Mouse (Mus musculus) gastrocnemius, adult 2 months (tissue): ENCODE results near the gene Cxcl3. TPM values are rescaled to one million over a fixed set of nuclear protein-coding genes. Genes with fewer than 3 reads are reported as not detected.
A peak's percentile ranks its signal among the peaks of the same experiment; 100 is the strongest.

Experiments used
- DNase-seq: peaks from one replicate; pipeline ENCODE4 v3.0.0; 2022
- H3K27ac ChIP-seq: fragments of 200-600 bp; 2 replicates; pipeline ENCODE4 v1.8.1; 2022; ENCODE audit warnings: mild to moderate bottlenecking
- H3K4me3 ChIP-seq: fragments of 200-600 bp; 2 replicates; pipeline ENCODE4 v1.8.1; 2022; ENCODE audit warnings: mild to moderate bottlenecking, moderate library complexity
- CTCF ChIP-seq: fragments of 200-600 bp; IDR thresholded peaks from 2 replicates; pipeline ENCODE4 v1.8.1; 2022; ENCODE audit warnings: antibody characterized with exemption, mild to moderate bottlenecking, moderate library complexity
- intact Hi-C: fragments of 180-260 bp; cut with DNase I; formaldehyde crosslinking; loops from one replicate; pipeline ENCODE4 v1.15.1; 2025
- long read RNA-seq, 2 experiments: library from polyadenylated mRNA; stranded (forward); transcript quantifications; one replicate each; pipeline ENCODE4 v2.0.0; 2021
- total RNA-seq, 2 experiments: library from RNA; stranded (reverse); gene quantifications; 2 replicates each; pipeline ENCODE4 v1.2.3; 2021

Gene Cxcl3
- not detected for total RNA-seq
- long read RNA-seq, experiment 1: 0 reads
- long read RNA-seq, experiment 2: 0 reads

- Histone ChIP-seq H3K4me3 (peak within 1 kb of the TSS; percentile 32; the same call in 1 of the 2 replicates), H3K27ac (no peak within 1 kb of the TSS)
- intact Hi-C loops: loop anchor here (5.0 kb wide), 1 partner anchor 124 kb away; no protein-coding TSS in a partner anchor
- no peak for DNase-seq
- peak; percentile 9; the same call in 1 of the 2 replicates for TF ChIP-seq CTCF
Measured at GRCm38 (mm10) chr5:90785659-90786588, at the start of gene Cxcl3. Gene Cxcl3 (plus strand): TSS chr5:90786103.

GRCm38 (mm10) chr5:90742029-90742428, 43.9 kb upstream of the Cxcl3 start:
- H3K27ac ChIP-seq: no peak overlapping the region
- H3K4me3 ChIP-seq: no peak overlapping the region
- TF ChIP-seq CTCF: no peak
- DNase-seq: no peak
- intact Hi-C loops: no loop called here

GRCm38 (mm10) chr5:90753934-90754333, 32.0 kb upstream of the Cxcl3 start:
- intact Hi-C loops: no loop called here
- H3K4me3 ChIP-seq: no peak overlapping the region
- TF ChIP-seq CTCF: no peak
- DNase-seq: no peak
- no peak overlapping the region for H3K27ac ChIP-seq

GRCm38 (mm10) chr5:90758020-90758605, 27.8 kb upstream of the Cxcl3 start:
- intact Hi-C loops: no loop called here
- no peak overlapping the region for H3K27ac ChIP-seq
- peak overlapping the region; percentile 63; the same call in 1 of the 2 replicates for H3K4me3 ChIP-seq
- no peak for TF ChIP-seq CTCF
- no peak for DNase-seq

- Histone ChIP-seq H3K27ac (peak within 1 kb of the TSS; percentile 20; the same call in 1 of the 2 replicates), H3K4me3 (peak within 1 kb of the TSS; percentile 63)
- TF ChIP-seq CTCF: no peak
- intact Hi-C loops: no loop called here
- peak; percentile 25 for DNase-seq
Measured at GRCm38 (mm10) chr5:90759077-90760065, 26.5 kb upstream of the Cxcl3 start, which contains the start of gene Cxcl5. Gene Cxcl5 (plus strand): TSS chr5:90759360.

GRCm38 (mm10) chr5:90760303-90760702, 25.6 kb upstream of the Cxcl3 start:
- intact Hi-C loops: no loop called here
- H3K4me3 ChIP-seq: no peak overlapping the region
- no peak for TF ChIP-seq CTCF
- DNase-seq: no peak
- no peak overlapping the region for H3K27ac ChIP-seq

- H3K27ac ChIP-seq: no peak overlapping the region
- no peak for TF ChIP-seq CTCF
- intact Hi-C loops: no loop called here
Measured at GRCm38 (mm10) chr5:90760844-90761243, 25.1 kb upstream of the Cxcl3 start.

GRCm38 (mm10) chr5:90761834-90762233, 24.1 kb upstream of the Cxcl3 start:
- intact Hi-C loops: no loop called here
- H3K4me3 ChIP-seq: no peak overlapping the region
- H3K27ac ChIP-seq: no peak overlapping the region
- no peak for TF ChIP-seq CTCF
- DNase-seq: no peak

More at GRCm38 (mm10) chr5:90760844-90761243, 25.1 kb upstream of the Cxcl3 start:
- no peak for DNase-seq
- H3K4me3 ChIP-seq: no peak overlapping the region

GRCm38 (mm10) chr5:90763912-90764665, 21.8 kb upstream of the Cxcl3 start:
- intact Hi-C loops: no loop called here
- TF ChIP-seq CTCF: no peak
- Histone ChIP-seq H3K27ac (no peak overlapping the region), H3K4me3 (no peak overlapping the region)
- DNase-seq: no peak

- no peak for DNase-seq
- no peak for TF ChIP-seq CTCF
- intact Hi-C loops: no loop called here
- Histone ChIP-seq H3K4me3 (no peak overlapping the region), H3K27ac (no peak overlapping the region)
Measured at GRCm38 (mm10) chr5:90765821-90766606, 19.9 kb upstream of the Cxcl3 start.

- no peak within 1 kb of the TSS for H3K4me3 ChIP-seq
- no peak within 1 kb of the TSS for H3K27ac ChIP-seq
- no peak for TF ChIP-seq CTCF
- intact Hi-C loops: no loop called here
- no peak for DNase-seq
Measured at GRCm38 (mm10) chr5:90768218-90768617, 17.7 kb upstream of the Cxcl3 start, which contains the start of gene Ppbp. Gene Ppbp (plus strand): TSS chr5:90768518.
